25 mouse cellular contexts compared by ENCODE assay signal in genomic region chr5:72560976-72561628, GRCm38 (mm10). TPM values are rescaled to one million over a fixed set of nuclear protein-coding genes. Genes with fewer than 3 reads are reported as not detected.
A peak's percentile ranks its signal among the peaks of the same experiment; 100 is the strongest.
DNase-seq lines count a peak whose midpoint lies in the region; ATAC-seq lines count a peak whose summit lies in the region.
"Had no signal": no experiment of that assay in that cellular context is flagged by ENCODE, and none has a peak within 500 bp of the region (broad histone marks: within the 10 kb centered on the region; RNA-seq: fewer than 3 reads in every experiment).

No protein-coding gene starts in this region.

- peak; percentile 19 for DNase-seq in cerebellum, adult 9-10 months
- no peak for DNase-seq in cerebellum, postnatal 36 days
- DNase-seq in 416B (ENCODE audit: low read depth), result peak; percentile 70
- DNase-seq in c-Kit-positive CD71-positive TER-119-negative erythroid progenitor cells, embryonic 14.5 days (ENCODE audit: low read depth), result peak; percentile 59
- DNase-seq in adrenal gland, postnatal 10 days, result no peak
- DNase-seq in lung, postnatal 10 days, result no peak
- DNase-seq in embryo, embryonic 11 days, result no peak
- DNase-seq: adrenal gland, postnatal 14 days; cerebellum, adult 11 months; cerebellum, adult 2 months; cerebellum, postnatal 10 days; gastrocnemius, postnatal 25 days; heart, adult 2 months; heart, postnatal 14 days; heart, postnatal 4 days had no signal

- peak; percentile 49 for ATAC-seq in megakaryocyte progenitor cell, adult 5-6 weeks (replicated peaks; ENCODE audit: poor library complexity)
- ATAC-seq: CD4-positive, CD25-positive, alpha-beta regulatory T cell, adult 4 months; forebrain, embryonic 15.5 days; hindbrain, postnatal 0 days; inflammation-experienced regulatory T-cells, adult 6 months; intestine, embryonic 16.5 days; Patski had no signal

RNA-seq across cellular contexts. Expression of gene Nfxl1, which starts 1.6 kb away (rescaled TPM):
- total RNA-seq in megakaryocyte progenitor cell, adult 5-6 weeks (2015), result 15.3 and 21.6 TPM in 2 replicates
- 13.0 and 25.4 TPM in 2 replicates for total RNA-seq in megakaryocyte progenitor cell, adult 5-6 weeks (2017)
- total RNA-seq in adrenal gland, postnatal 10 days (2021), result 10 to 100 TPM; 13.4 to 18.1 TPM

RNA-seq across cellular contexts. Expression of gene Zar1, which starts 20.0 kb away (rescaled TPM):
- not detected in 2 replicates for total RNA-seq in megakaryocyte progenitor cell, adult 5-6 weeks (2015)
- total RNA-seq in megakaryocyte progenitor cell, adult 5-6 weeks (2017), result not detected in 2 replicates
- under 1 TPM in 1 of 2 experiments, not detected in 1; 0.21 TPM for total RNA-seq in adrenal gland, postnatal 10 days (2021)
- total RNA-seq: adrenal gland, adult 18-20 months; adrenal gland, postnatal 14 days; common myeloid progenitor, adult 5-6 weeks; gastrocnemius, adult 8-10 months; gastrocnemius, postnatal 25 days; heart, adult 2 months; heart, postnatal 14 days; heart, postnatal 4 days had no signal

RNA-seq across cellular contexts. Expression of gene Gm5868, which starts 26.2 kb away (rescaled TPM):
- total RNA-seq in megakaryocyte progenitor cell, adult 5-6 weeks (2015), result not detected in 2 replicates
- total RNA-seq in megakaryocyte progenitor cell, adult 5-6 weeks (2017), result not detected in 2 replicates
- total RNA-seq in adrenal gland, postnatal 10 days (2021), result 1 to 10 TPM; 1.4 to 2.8 TPM
- total RNA-seq: common myeloid progenitor, adult 5-6 weeks; gastrocnemius, adult 8-10 months; gastrocnemius, postnatal 25 days; heart, adult 2 months; heart, postnatal 14 days; heart, postnatal 4 days had no signal

RNA-seq across cellular contexts. Expression of gene Corin, which starts 56.8 kb away (rescaled TPM):
- not detected in 2 replicates for total RNA-seq in megakaryocyte progenitor cell, adult 5-6 weeks (2015)
- total RNA-seq in megakaryocyte progenitor cell, adult 5-6 weeks (2017), result not detected in 2 replicates
- total RNA-seq in adrenal gland, postnatal 10 days (2021), result under 1 TPM; 0.18 to 0.45 TPM
- total RNA-seq: common myeloid progenitor, adult 5-6 weeks had no signal

Comparison
In these comparisons a context has a peak if more than half of its experiments do, and no peak if none do; other contexts are left out.
1. DNase-seq: peak in cerebellum, adult 9-10 months (single experiment), 416B (single experiment) and c-Kit-positive CD71-positive TER-119-negative erythroid progenitor cells, embryonic 14.5 days (single experiment); none in cerebellum, postnatal 36 days (0 of 2), adrenal gland, postnatal 10 days (single experiment), lung, postnatal 10 days (single experiment) and embryo, embryonic 11 days (single experiment).